Mouse (Mus musculus): ENCODE measurements around the gene Sox30. TPM values are rescaled to one million over a fixed set of nuclear protein-coding genes. Genes with fewer than 3 reads are reported as not detected.

Gene Sox30
- 0.26 and 0.30 TPM in 2 replicates for polyA plus RNA-seq (2014; fragmentation: Nextera tagmentation; extraction: Ambion mirVana)

DNA sequence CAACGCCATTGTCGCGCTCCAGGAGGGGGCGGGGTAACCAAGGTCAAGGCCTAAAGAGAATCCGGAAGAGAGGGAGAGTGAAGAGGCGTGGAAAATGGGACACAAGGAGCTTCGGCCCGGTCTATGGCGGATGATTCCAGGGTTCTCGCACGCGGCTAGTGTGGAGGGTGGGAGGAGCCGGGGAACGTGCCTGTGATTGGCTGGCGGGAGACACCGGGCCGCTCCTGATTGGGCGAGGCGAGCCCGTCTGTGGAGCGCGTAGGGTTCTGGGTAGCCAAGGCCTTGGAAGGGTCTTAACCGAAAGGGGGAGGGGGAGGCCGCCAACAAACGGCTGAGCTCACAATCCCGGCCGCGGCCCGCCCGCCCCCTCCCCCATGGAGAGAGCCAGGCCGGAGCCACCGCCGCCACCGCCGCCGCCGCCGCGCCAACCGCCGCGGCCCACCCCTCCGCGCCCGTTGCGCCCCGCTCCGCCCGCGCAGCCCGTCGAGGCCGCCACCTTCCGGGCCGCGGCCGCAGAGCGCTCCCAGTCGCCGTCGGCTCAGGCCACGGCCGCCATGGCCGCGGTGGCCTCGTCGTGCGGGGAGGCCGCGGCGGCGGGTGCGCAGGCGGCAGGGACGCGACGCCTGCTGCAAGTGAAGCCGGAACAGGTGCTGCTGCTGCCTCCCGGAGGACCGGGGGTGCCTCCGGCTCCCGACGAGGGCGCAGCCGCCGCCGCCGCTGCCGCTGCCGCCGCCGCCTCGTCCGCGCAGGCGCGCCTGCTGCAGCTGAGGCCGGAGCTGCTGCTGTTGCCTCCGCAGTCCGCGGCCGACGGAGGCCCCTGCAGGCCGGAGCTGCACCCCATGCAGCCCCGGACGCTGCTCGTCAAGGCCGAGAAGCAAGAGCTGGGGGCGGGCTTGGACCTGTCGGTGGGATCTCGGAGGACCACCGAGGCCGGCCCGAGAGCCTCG, at the start of gene Sox30:
TSS of gene Sox30 (plus strand) at position 365 of the 947 bp plus-strand sequence.
- Histone ChIP-seq H3K27me3 (ENCODE audit: control insufficient read depth, insufficient read depth, low read length) (no peaks in the 10 kb centered on the region), H3K9ac (ENCODE audit: low read length) (peak within 1 kb of the TSS; percentile 91), H3K36me3 (ENCODE audit: control insufficient read depth, insufficient read depth, low read length) (no peaks in the 10 kb centered on the region), H3K9me3 (ENCODE audit: control insufficient read depth, low read length) (peaks cover 2% of the 10 kb centered on the region; the same call in 1 of the 2 replicates), H3K4me1 (ENCODE audit: control insufficient read depth in 2 of 2, insufficient read depth in 2 of 2, low read length in 2 of 2) (peaks cover 4% of the 10 kb centered on the region in 2 experiments; a peak in 1 of 4 replicates), H3K27ac (replicated peaks in 1 of 2; ENCODE audit: control insufficient read depth in 1 of 2, insufficient read depth in 1 of 2, low read depth in 2 of 2, low read length in 2 of 2) (peak within 1 kb of the TSS in 1 of 2 experiments; percentile 53; a peak in 2 of 4 replicates), H3K4me3 (ENCODE audit: control insufficient read depth in 1 of 2, insufficient read depth in 1 of 2, low read depth in 1 of 2, low read length in 2 of 2) (peak within 1 kb of the TSS; percentile 66 to 67), H3K4me2 (ENCODE audit: low read length) (peak within 1 kb of the TSS; percentile 87)
- WGBS, result 10% methylated on average over 77 of the region's 115 CpGs
- peak; percentile 82 for ATAC-seq (ENCODE audit: insufficient number of reproducible peaks, insufficient read depth, low FRiP score, low read depth)

GRCm38 (mm10) chr11:45932771-45933170, 47.3 kb upstream of the Sox30 start:
- Histone ChIP-seq H3K9me3 (ENCODE audit: control insufficient read depth, low read length) (no peaks in the 10 kb centered on the region), H3K27me3 (ENCODE audit: control insufficient read depth, insufficient read depth, low read length) (no peaks in the 10 kb centered on the region), H3K9ac (ENCODE audit: low read length) (no peak overlapping the region), H3K36me3 (ENCODE audit: control insufficient read depth, insufficient read depth, low read length) (peaks cover 80% of the 10 kb centered on the region), H3K27ac (replicated peaks in 1 of 2; ENCODE audit: control insufficient read depth in 1 of 2, insufficient read depth in 1 of 2, low read depth in 2 of 2, low read length in 2 of 2) (no peak overlapping the region), H3K4me3 (ENCODE audit: control insufficient read depth in 1 of 2, insufficient read depth in 1 of 2, low read depth in 1 of 2, low read length in 2 of 2) (no peak overlapping the region), H3K4me1 (ENCODE audit: control insufficient read depth in 2 of 2, insufficient read depth in 2 of 2, low read length in 2 of 2) (no peaks in the 10 kb centered on the region), H3K4me2 (ENCODE audit: low read length) (no peak overlapping the region)
- 87% methylated on average over 10 of the region's 10 CpGs for WGBS
- ATAC-seq (ENCODE audit: insufficient number of reproducible peaks, insufficient read depth, low FRiP score, low read depth), result no peak

DNA sequence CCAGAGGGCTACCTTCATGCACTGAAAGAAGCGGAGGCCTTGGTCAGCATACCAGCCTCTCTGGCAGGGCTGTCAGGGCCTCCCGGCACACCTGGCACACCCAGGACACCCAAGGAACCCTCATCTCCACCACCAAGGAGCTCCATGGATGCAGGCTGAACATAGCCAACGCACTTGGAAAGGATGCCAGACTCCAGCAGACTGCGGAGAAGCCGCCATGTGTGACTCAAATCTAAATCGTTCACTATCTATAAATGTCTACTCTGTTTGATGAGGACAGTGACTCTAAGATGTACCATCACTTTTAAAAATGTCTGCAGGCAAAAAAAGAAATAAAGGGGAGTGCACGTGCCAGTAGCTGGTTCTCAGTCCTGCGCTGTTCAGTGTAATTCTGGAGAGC, 42.6 kb upstream of the Sox30 start:
- H3K9me3 ChIP-seq (ENCODE audit: control insufficient read depth, low read length), result no peaks in the 10 kb centered on the region
- H3K36me3 ChIP-seq (ENCODE audit: control insufficient read depth, insufficient read depth, low read length), result peaks cover 53% of the 10 kb centered on the region
- H3K27me3 ChIP-seq (ENCODE audit: control insufficient read depth, insufficient read depth, low read length), result no peaks in the 10 kb centered on the region
- no peak overlapping the region for H3K4me3 ChIP-seq (ENCODE audit: control insufficient read depth in 1 of 2, insufficient read depth in 1 of 2, low read depth in 1 of 2, low read length in 2 of 2)
- H3K9ac ChIP-seq (ENCODE audit: low read length), result no peak overlapping the region
- no peak for ATAC-seq (ENCODE audit: insufficient number of reproducible peaks, insufficient read depth, low FRiP score, low read depth)
- peaks cover 3 to 5% of the 10 kb centered on the region in 2 experiments; a peak in 1 of 4 replicates for H3K4me1 ChIP-seq (ENCODE audit: control insufficient read depth in 2 of 2, insufficient read depth in 2 of 2, low read length in 2 of 2)
- H3K27ac ChIP-seq (replicated peaks in 1 of 2; ENCODE audit: control insufficient read depth in 1 of 2, insufficient read depth in 1 of 2, low read depth in 2 of 2, low read length in 2 of 2), result no peak overlapping the region
- no peak overlapping the region for H3K4me2 ChIP-seq (ENCODE audit: low read length)
- 93% methylated on average over 8 of the region's 8 CpGs for WGBS

GRCm38 (mm10) chr11:45938917-45939316, 41.2 kb upstream of the Sox30 start:
- no peaks in the 10 kb centered on the region for H3K27me3 ChIP-seq (ENCODE audit: control insufficient read depth, insufficient read depth, low read length)
- H3K9ac ChIP-seq (ENCODE audit: low read length), result no peak overlapping the region
- WGBS, result 65% methylated on average over 8 of the region's 8 CpGs
- H3K4me2 ChIP-seq (ENCODE audit: low read length), result no peak overlapping the region
- peaks cover 39% of the 10 kb centered on the region for H3K36me3 ChIP-seq (ENCODE audit: control insufficient read depth, insufficient read depth, low read length)
- no peak for ATAC-seq (ENCODE audit: insufficient number of reproducible peaks, insufficient read depth, low FRiP score, low read depth)
- H3K27ac ChIP-seq (replicated peaks in 1 of 2; ENCODE audit: control insufficient read depth in 1 of 2, insufficient read depth in 1 of 2, low read depth in 2 of 2, low read length in 2 of 2), result 0 out of 4 replicates have a peak overlapping the region, but pooled peaks of 1 of the 2 experiments have one; percentile 24
- H3K4me1 ChIP-seq (ENCODE audit: control insufficient read depth in 2 of 2, insufficient read depth in 2 of 2, low read length in 2 of 2), result peaks cover 8 to 18% of the 10 kb centered on the region in 2 experiments; a peak in 2 of 4 replicates
- no peak overlapping the region for H3K4me3 ChIP-seq (ENCODE audit: control insufficient read depth in 1 of 2, insufficient read depth in 1 of 2, low read depth in 1 of 2, low read length in 2 of 2)
- no peaks in the 10 kb centered on the region for H3K9me3 ChIP-seq (ENCODE audit: control insufficient read depth, low read length)

GRCm38 (mm10) chr11:45942281-45942680, 37.8 kb upstream of the Sox30 start:
- H3K27me3 ChIP-seq (ENCODE audit: control insufficient read depth, insufficient read depth, low read length), result no peaks in the 10 kb centered on the region
- 87% methylated on average over 7 of the region's 7 CpGs for WGBS
- no peak overlapping the region for H3K9ac ChIP-seq (ENCODE audit: low read length)
- H3K4me1 ChIP-seq (ENCODE audit: control insufficient read depth in 2 of 2, insufficient read depth in 2 of 2, low read length in 2 of 2), result peaks cover 8 to 18% of the 10 kb centered on the region in 2 experiments; a peak in 2 of 4 replicates
- no peak overlapping the region for H3K4me2 ChIP-seq (ENCODE audit: low read length)
- no peaks in the 10 kb centered on the region for H3K9me3 ChIP-seq (ENCODE audit: control insufficient read depth, low read length)
- no peak for ATAC-seq (ENCODE audit: insufficient number of reproducible peaks, insufficient read depth, low FRiP score, low read depth)
- H3K4me3 ChIP-seq (ENCODE audit: control insufficient read depth in 1 of 2, insufficient read depth in 1 of 2, low read depth in 1 of 2, low read length in 2 of 2), result no peak overlapping the region
- H3K36me3 ChIP-seq (ENCODE audit: control insufficient read depth, insufficient read depth, low read length), result peaks cover 6% of the 10 kb centered on the region; the same call in 1 of the 2 replicates
- H3K27ac ChIP-seq (replicated peaks in 1 of 2; ENCODE audit: control insufficient read depth in 1 of 2, insufficient read depth in 1 of 2, low read depth in 2 of 2, low read length in 2 of 2), result no peak overlapping the region

DNA sequence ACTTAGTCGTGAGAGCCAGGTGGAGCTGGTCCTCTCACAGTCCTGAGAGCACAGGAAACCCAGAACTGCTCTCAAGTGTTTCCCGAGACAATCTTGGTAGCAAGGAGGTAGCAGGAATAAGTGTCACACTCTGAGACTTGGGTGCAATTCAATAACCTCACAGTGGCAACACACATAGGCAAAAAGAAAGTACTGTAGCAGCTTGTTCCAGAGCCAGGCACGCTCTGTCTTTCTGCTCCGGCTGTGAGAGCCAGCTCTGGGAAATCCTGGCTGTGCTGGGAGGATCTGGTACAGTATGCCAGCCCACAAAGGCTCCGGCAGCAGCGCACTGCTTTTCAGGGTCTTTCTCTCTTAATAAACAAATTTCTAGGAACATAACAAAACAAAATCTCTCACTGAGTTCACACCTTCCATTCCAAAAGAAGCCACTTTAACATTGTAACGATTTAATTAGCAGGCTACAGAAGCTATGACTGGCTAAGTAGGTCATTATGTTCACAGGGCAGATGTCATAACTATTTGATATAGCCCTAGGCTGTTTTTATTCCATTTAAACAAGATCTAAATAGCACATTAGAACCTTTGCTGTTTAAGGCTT, 36.9 kb upstream of the Sox30 start:
- no peaks in the 10 kb centered on the region for H3K27me3 ChIP-seq (ENCODE audit: control insufficient read depth, insufficient read depth, low read length)
- H3K4me3 ChIP-seq (ENCODE audit: control insufficient read depth in 1 of 2, insufficient read depth in 1 of 2, low read depth in 1 of 2, low read length in 2 of 2), result peak overlapping the region; percentile 65 to 94
- H3K4me1 ChIP-seq (ENCODE audit: control insufficient read depth in 2 of 2, insufficient read depth in 2 of 2, low read length in 2 of 2), result peaks cover 8 to 18% of the 10 kb centered on the region in 2 experiments; a peak in 2 of 4 replicates
- no peak for ATAC-seq (ENCODE audit: insufficient number of reproducible peaks, insufficient read depth, low FRiP score, low read depth)
- peak overlapping the region; percentile 94 for H3K9ac ChIP-seq (ENCODE audit: low read length)
- H3K36me3 ChIP-seq (ENCODE audit: control insufficient read depth, insufficient read depth, low read length), result 0 out of 2 replicates have a peak, but pooled peaks cover under 1% of the 10 kb centered on the region
- 47% methylated on average over 7 of the region's 7 CpGs for WGBS
- peak overlapping the region; percentile 95 for H3K4me2 ChIP-seq (ENCODE audit: low read length)
- no peak overlapping the region for H3K27ac ChIP-seq (replicated peaks in 1 of 2; ENCODE audit: control insufficient read depth in 1 of 2, insufficient read depth in 1 of 2, low read depth in 2 of 2, low read length in 2 of 2)
- H3K9me3 ChIP-seq (ENCODE audit: control insufficient read depth, low read length), result no peaks in the 10 kb centered on the region

DNA sequence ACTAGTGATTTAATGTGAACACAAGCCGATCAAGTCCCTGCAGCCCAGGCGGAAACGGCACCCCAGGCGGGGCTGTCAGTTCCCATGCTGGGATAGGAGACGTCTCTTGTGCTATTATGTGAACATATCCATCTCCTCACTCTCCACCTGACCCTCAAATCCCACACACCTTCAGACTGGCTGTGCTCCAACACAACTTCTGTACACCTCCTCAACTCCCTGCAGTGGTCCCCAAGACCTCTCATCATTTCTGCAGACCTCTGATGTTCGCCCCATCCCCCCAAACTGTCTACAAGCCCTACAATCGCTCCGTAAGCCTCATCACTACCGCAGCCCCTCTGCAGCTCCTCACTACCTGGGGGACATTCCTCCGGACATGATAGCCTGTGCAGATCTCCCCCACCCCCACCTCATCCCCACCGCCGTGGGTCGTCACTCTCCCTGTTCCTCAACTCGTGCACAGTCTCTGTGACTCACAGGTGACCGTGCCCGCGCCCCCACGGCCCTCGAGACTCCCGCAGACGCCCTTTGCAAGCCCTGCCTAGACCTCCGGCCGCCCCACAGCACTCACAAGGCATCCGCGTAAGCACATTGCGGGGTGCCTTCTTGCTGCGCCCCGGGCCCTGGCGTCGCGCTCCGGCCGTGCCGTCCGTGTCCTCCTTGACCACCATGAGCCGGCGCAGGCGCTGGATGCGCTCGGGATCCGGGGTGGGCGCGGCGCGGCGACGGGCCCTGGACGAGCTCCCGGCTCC, 36.0 kb upstream of the Sox30 start:
- H3K4me3 ChIP-seq (ENCODE audit: control insufficient read depth in 1 of 2, insufficient read depth in 1 of 2, low read depth in 1 of 2, low read length in 2 of 2), result peak overlapping the region; percentile 65 to 94
- H3K27me3 ChIP-seq (ENCODE audit: control insufficient read depth, insufficient read depth, low read length), result no peaks in the 10 kb centered on the region
- H3K27ac ChIP-seq (replicated peaks in 1 of 2; ENCODE audit: control insufficient read depth in 1 of 2, insufficient read depth in 1 of 2, low read depth in 2 of 2, low read length in 2 of 2), result peak overlapping the region in 1 of 2 experiments; percentile 81; a peak in 2 of 4 replicates
- WGBS, result under 1% methylated on average over 49 of the region's 49 CpGs
- peak overlapping the region; percentile 95 for H3K4me2 ChIP-seq (ENCODE audit: low read length)
- no peaks in the 10 kb centered on the region for H3K9me3 ChIP-seq (ENCODE audit: control insufficient read depth, low read length)
- peaks cover 8 to 18% of the 10 kb centered on the region in 2 experiments; a peak in 2 of 4 replicates for H3K4me1 ChIP-seq (ENCODE audit: control insufficient read depth in 2 of 2, insufficient read depth in 2 of 2, low read length in 2 of 2)
- peak overlapping the region; percentile 94 for H3K9ac ChIP-seq (ENCODE audit: low read length)
- ATAC-seq (ENCODE audit: insufficient number of reproducible peaks, insufficient read depth, low FRiP score, low read depth), result peak; percentile 42
- peaks cover 8% of the 10 kb centered on the region for H3K36me3 ChIP-seq (ENCODE audit: control insufficient read depth, insufficient read depth, low read length)
